Mouse (Mus musculus) limb, embryonic 14.5 days (tissue): Measurements from ENCODE around the gene Nfe2l1. TPM values are rescaled to one million over a fixed set of nuclear protein-coding genes. Genes with fewer than 3 reads are reported as not detected.
"Not testable (repeated sequence)": the region's sequence is repeated elsewhere in the genome, so short reads cannot be mapped to it uniquely, and the experiment has no call there.

Experiments used
- ATAC-seq: fragments of 200-750 bp; cut with Nextera tagmentation; 2 replicates; pipeline ENCODE4 v1.8.0; 2017; ENCODE audit warnings: low read depth, moderate number of reproducible peaks, moderate TSS enrichment; ENCODE audit not compliant: low FRiP score
- DNase-seq: peaks from one replicate; pipeline ENCODE4 v3.0.0-alpha.2; 2015; ENCODE audit warnings: low spot score
- H3K27ac ChIP-seq: fragments of 300-500 bp; sonication (generic); replicated peaks from 2 replicates; pipeline ENCODE4 v1.5.1; 2014; ENCODE audit warnings: low read depth, mild to moderate bottlenecking, low read length, moderate library complexity, mixed read lengths
- H3K27me3 ChIP-seq: fragments of 300-500 bp; sonication (generic); 2 replicates; pipeline ENCODE4 v1.6.1; 2014; ENCODE audit warnings: low read length, mixed read lengths; ENCODE audit not compliant: control insufficient read depth, insufficient read depth
- H3K36me3 ChIP-seq: fragments of 300-500 bp; sonication (generic); 2 replicates; pipeline ENCODE4 v1.6.1; 2014; ENCODE audit warnings: mild to moderate bottlenecking, low read length, moderate library complexity, mixed read lengths; ENCODE audit not compliant: control insufficient read depth, insufficient read depth
- H3K4me1 ChIP-seq: fragments of 300-500 bp; sonication (generic); 2 replicates; pipeline ENCODE4 v1.6.1; 2014; ENCODE audit warnings: antibody characterized with exemption, low read length, mixed read lengths; ENCODE audit not compliant: control insufficient read depth, insufficient read depth
- H3K4me2 ChIP-seq: fragments of 300-500 bp; sonication (generic); replicated peaks from 2 replicates; pipeline ENCODE4 v1.6.1; 2014; ENCODE audit warnings: low read depth, mild to moderate bottlenecking, low read length, moderate library complexity; ENCODE audit not compliant: severe bottlenecking
- H3K4me3 ChIP-seq: fragments of 300-500 bp; sonication (generic); replicated peaks from 2 replicates; pipeline ENCODE4 v1.5.1; 2014; ENCODE audit warnings: low read length
- H3K9ac ChIP-seq: fragments of 300-500 bp; sonication (generic); 2 replicates; pipeline ENCODE4 v1.6.1; 2014; ENCODE audit warnings: mild to moderate bottlenecking, low read depth, low read length, moderate library complexity; ENCODE audit not compliant: severe bottlenecking
- H3K9me3 ChIP-seq: fragments of 300-500 bp; sonication (generic); 2 replicates; pipeline ENCODE4 v1.6.1; 2016; ENCODE audit warnings: low read length; ENCODE audit not compliant: control insufficient read depth
- POLR2A ChIP-seq: fragments of 200-500 bp; IDR thresholded peaks from 2 replicates; pipeline ENCODE4 v1.8.0; 2012; ENCODE audit warnings: inconsistent platforms, mild to moderate bottlenecking, moderate library complexity, borderline replicate concordance; ENCODE audit not compliant: insufficient read depth, insufficient read length; ENCODE audit errors: extremely low read depth
- WGBS: fragments of 180-500 bp; shearing (Covaris S2); extraction: QIAGEN DNeasy Blood & Tissue Kit; methylation state at CpG from one replicate; pipeline ENCODE4 v1.1.7; 2014; 5-methylcytosine and 5-hydroxymethylcytosine counted together
- polyA plus RNA-seq, 2 experiments: library from polyadenylated mRNA; depleted of rRNA in 1 of 2; stranded (reverse) in 1 of 2; unstranded in 1 of 2; fragments of >200 nt; fragmentation: Nextera tagmentation in 1 of 2; extraction: Ambion mirVana in 1 of 2; gene quantifications; 2 replicates each; pipeline versions ENCODE4 v1.2.1 to v1.2.3; 2012 to 2014

Gene Nfe2l1
- polyA plus RNA-seq, 2 experiments: 42.0 to 94.5 TPM

GRCm38 (mm10) chr11:96780306-96780705 is 49.5 kb downstream of the Nfe2l1 start:
- 70% methylated on average over 5 of the region's 5 CpGs for WGBS
- DNase-seq (no peak), ATAC-seq (no peak)
- peaks cover 6% of the 10 kb centered on the region; the same call in 1 of the 2 replicates for H3K4me1 ChIP-seq
- H3K9ac ChIP-seq: no peak overlapping the region
- no peaks in the 10 kb centered on the region for H3K9me3 ChIP-seq
- H3K36me3 ChIP-seq: no peaks in the 10 kb centered on the region
- H3K27ac ChIP-seq: no peak overlapping the region
- no peak overlapping the region for H3K4me2 ChIP-seq
- H3K4me3 ChIP-seq: no peak overlapping the region
- no peak for TF ChIP-seq POLR2A
- H3K27me3 ChIP-seq: no peaks in the 10 kb centered on the region

- H3K4me1 ChIP-seq, H3K36me3 ChIP-seq, H3K27me3 ChIP-seq, DNase-seq, H3K9me3 ChIP-seq, ATAC-seq: not testable (repeated sequence)
- Histone ChIP-seq H3K4me2 (peak overlapping the region; percentile 75), H3K9ac (peak overlapping the region; percentile 58), H3K4me3 (peak overlapping the region; percentile 65), H3K27ac (0 out of 2 replicates have a peak overlapping the region, but pooled peaks have one; percentile 27)
- 67% methylated on average over 10 of the region's 10 CpGs for WGBS
These were observed 51.6 kb downstream of the Nfe2l1 start for GRCm38 (mm10) chr11:96778061-96778627.

- peak; percentile 96 for DNase-seq
- H3K9me3 ChIP-seq: no peaks in the 10 kb centered on the region
- H3K4me3 ChIP-seq: peak within 1 kb of the TSS; percentile 65
- H3K4me2 ChIP-seq: peak within 1 kb of the TSS; percentile 75
- peak within 1 kb of the TSS; percentile 58 for H3K9ac ChIP-seq
- H3K4me1 ChIP-seq: peaks cover 6% of the 10 kb centered on the region; the same call in 1 of the 2 replicates
- peak; percentile 72; the same call in 1 of the 2 replicates for TF ChIP-seq POLR2A
- H3K27me3 ChIP-seq: no peaks in the 10 kb centered on the region
- peak; percentile 98 for ATAC-seq
- H3K27ac ChIP-seq: peak within 1 kb of the TSS; percentile 27; the same call in 1 of the 2 replicates
- peaks cover 14% of the 10 kb centered on the region for H3K36me3 ChIP-seq
- WGBS: 1% methylated on average over 58 of the region's 59 CpGs
These were observed 52.5 kb downstream of the Nfe2l1 start, which contains the start of gene Snx11 for GRCm38 (mm10) chr11:96776968-96777962. TSS of gene Snx11 (minus strand) at chr11:96777559.

- no peaks in the 10 kb centered on the region for H3K9me3 ChIP-seq
- H3K4me3 ChIP-seq: peak overlapping the region; percentile 65; the same call in 1 of the 2 replicates
- no peak for TF ChIP-seq POLR2A
- peak overlapping the region; percentile 75 for H3K4me2 ChIP-seq
- peaks cover 6% of the 10 kb centered on the region; the same call in 1 of the 2 replicates for H3K4me1 ChIP-seq
- WGBS: 30% methylated on average over 3 of the region's 3 CpGs
- H3K27me3 ChIP-seq: no peaks in the 10 kb centered on the region
- no peak for DNase-seq
- H3K9ac ChIP-seq: 0 out of 2 replicates have a peak overlapping the region, but pooled peaks have one; percentile 58
- no peak overlapping the region for H3K27ac ChIP-seq
- ATAC-seq: no peak
- H3K36me3 ChIP-seq: peaks cover 26% of the 10 kb centered on the region
These were observed 53.7 kb downstream of the Nfe2l1 start for GRCm38 (mm10) chr11:96776068-96776467.

GRCm38 (mm10) chr11:96775665-96776064 is 54.1 kb downstream of the Nfe2l1 start:
- H3K4me3 ChIP-seq: no peak overlapping the region
- 59% methylated on average over 7 of the region's 7 CpGs for WGBS
- no peak overlapping the region for H3K4me2 ChIP-seq

More at GRCm38 (mm10) chr11:96775665-96776064, 54.1 kb downstream of the Nfe2l1 start:
- no peak overlapping the region for H3K27ac ChIP-seq
- no peak for DNase-seq
- ATAC-seq: no peak
- peaks cover 30% of the 10 kb centered on the region for H3K36me3 ChIP-seq
- H3K9me3 ChIP-seq: no peaks in the 10 kb centered on the region
- no peaks in the 10 kb centered on the region for H3K27me3 ChIP-seq
- peaks cover 6% of the 10 kb centered on the region; the same call in 1 of the 2 replicates for H3K4me1 ChIP-seq
- no peak for TF ChIP-seq POLR2A
- H3K9ac ChIP-seq: no peak overlapping the region
